Mouse (Mus musculus) 416B (cell line): ENCODE measurements around the gene Kalrn.

Experiments used
- DNase-seq: peaks from one replicate; pipeline ENCODE4 v3.0.0; 2011; ENCODE audit warnings: low read depth

Gene Kalrn

DNA sequence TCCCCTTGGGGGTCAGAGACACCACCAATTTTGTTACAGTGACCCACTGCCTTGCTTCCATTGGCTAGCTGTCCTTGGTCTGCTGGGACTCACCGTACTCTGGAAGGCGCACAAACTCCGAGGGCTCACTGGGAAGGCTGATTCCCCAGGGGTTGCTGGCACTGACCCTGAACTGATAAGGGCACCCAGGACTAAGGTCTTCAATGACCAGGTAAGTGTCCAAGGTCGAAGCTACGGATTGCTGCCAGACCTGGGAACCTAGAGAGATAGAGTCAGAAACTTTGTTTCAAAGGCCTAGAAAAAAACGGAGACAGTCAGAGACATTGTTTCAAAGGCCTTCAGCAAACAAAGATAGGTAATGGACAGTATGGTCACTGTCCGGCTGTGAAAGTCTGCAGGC, 586.3 kb downstream of the Kalrn start:
- DNase-seq, result no peak

DNA sequence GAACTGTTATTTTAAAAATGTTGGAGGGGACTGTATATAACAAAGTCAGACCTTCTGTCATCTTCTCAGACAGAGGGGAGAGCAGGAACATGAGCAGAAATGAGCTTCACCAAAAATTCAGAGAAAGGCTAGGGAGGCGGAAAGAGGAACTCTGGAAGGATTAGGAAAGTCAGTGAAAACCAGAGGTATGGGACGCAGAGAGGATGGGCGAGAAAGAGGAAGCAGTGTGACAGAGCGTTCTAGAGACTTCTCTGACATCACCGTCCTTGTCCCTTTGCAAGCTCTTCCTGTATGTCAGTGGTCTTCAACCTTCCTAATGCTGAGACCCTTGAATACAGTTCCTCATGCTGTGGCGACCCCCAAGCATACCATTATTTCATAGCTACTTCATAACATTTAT, 588.0 kb downstream of the Kalrn start:
- no peak for DNase-seq

DNA sequence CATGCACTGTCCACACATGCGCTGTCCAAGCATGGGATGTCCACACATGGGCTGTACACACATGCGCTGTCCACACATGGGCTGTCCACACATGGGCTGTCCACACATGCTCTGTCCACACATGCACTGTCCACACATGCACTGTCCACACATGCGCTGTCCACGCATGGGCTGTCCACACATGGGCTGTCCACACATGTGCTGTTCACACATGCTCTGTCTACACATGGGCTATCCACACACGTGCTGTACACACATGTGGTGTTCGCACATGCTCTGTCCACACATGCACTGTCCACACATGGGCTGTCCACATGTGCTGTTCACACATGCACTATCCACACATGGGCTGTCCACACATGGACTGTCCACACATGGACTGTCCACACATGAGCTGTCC, 589.6 kb downstream of the Kalrn start:
- DNase-seq, result no peak

DNA sequence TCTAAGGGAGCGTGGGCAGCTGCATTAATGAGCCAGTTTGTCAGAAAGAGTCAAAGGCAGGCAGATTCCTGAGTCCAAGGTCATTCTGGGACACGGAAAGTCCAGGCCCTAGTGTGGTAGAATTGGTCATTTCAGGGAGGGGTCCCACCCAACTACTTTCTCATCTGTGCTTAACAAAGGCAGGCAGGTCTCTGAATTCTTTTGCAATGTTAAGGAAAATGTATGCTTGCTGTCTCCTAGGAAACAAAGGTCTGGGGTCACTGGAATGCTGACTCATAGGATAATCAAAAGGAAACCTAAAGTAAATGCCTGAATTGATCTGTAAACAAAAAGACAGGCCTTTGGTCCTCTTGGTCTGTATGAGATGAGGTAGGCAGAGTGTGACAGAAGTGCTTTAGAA, 593.5 kb downstream of the Kalrn start:
- DNase-seq, result no peak

DNA sequence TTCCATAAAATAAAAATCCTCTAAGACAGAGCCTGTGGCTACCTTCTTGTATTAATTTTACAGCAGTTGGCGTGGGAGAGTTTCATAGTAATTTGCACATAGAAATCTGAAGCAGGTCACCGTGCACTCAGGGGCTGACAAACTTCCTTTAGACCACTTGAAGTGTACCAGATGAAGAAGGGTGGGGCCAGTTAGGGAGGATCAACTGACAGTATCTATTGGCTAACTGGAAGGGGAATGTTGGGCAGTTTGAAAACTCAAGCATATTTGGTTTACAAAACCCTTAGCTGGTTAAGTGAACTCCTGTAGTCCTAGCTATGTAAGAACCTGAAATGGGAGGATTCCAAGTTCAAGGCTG, 606.1 kb downstream of the Kalrn start:
- peak; percentile 61 for DNase-seq

DNA sequence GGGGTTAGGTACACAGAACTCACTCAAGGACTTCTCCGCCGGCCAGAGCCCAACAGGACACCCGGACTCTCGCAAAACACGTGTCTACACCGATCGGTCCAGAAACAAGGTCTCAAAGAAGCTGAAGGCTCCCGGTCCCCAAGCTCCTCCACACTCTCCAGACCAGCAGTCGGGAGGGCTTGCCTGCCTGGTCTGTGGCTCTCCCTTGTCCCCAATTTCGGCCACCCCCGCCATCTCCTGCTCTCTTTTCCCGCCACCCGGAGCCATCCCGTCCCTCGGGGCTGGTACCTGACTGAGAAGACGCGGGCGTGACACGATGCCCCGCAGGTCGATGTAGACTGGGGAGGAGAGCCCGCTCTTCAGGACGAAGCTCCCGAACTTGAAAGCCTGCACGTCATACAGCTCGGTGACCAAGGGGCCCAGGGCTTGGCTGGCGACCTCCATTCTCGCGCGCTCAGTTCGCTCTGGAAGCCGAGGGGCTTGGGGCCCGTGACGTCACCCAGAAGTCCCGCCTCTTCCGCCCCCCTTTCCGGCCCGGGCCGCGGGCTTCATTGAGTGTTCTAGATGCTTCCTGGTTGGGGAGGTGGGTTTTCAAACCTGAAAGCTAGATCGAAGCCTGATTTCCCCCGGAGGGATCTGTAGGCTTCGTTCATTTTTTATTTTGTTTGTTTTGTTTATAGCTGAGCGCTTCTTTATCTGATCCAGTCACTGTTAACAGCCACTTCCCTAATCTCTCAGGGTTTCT, 606.6 kb downstream of the Kalrn start, which contains the start of gene Umps:
Gene Umps (minus strand): TSS at position 501 of the 745 bp plus-strand sequence.
- DNase-seq, result peak; percentile 86

DNA sequence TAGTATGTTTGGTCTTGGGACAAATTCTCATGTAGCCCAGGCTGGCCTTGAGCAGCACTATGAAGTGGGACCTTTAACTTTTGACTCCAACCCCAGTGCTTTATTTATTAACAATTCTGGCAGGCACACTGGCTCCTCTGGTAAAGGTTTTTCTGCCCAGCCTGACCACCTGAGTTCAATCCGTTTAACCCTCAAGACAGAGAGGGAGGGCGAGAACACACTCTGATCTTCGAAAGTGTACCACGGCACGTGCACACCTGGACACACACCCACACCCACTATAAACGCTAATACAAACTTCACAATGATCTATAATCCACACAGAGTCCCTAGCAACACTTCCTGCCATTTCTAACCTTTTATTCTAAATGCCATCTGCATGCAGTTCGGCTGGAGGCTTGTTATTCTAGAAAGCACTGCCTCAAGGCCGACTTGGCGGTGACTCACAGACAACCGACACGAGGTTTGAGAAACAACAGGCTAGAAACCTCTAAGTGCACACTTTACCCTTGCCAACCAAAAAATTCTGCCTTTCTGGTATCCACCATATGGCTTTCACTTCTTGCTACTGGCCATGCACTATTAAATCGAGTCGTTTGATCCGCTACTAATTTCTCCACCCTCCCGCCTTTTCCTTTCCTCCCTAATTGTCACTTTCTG, 607.3 kb downstream of the Kalrn start:
- DNase-seq, result peak; percentile 62

DNA sequence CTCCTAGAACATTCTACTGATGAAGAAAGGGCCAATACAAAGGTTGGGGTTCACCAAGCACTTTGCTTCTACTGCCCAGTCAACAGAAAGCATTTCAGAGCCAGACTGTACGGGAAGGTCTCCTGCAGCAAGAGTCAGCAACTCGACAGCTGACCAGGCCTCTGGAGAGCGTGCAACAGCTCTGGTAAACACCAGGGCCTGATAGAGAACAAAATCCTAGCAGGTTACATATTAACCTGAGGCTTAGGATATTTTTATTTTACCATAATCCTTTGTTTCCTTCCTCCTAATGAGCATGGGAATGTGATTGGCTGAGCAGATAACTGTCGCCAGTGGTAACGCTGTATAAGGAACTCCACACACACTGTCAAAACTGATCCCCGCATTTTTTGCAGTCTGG, 609.8 kb downstream of the Kalrn start:
- DNase-seq, result no peak

DNA sequence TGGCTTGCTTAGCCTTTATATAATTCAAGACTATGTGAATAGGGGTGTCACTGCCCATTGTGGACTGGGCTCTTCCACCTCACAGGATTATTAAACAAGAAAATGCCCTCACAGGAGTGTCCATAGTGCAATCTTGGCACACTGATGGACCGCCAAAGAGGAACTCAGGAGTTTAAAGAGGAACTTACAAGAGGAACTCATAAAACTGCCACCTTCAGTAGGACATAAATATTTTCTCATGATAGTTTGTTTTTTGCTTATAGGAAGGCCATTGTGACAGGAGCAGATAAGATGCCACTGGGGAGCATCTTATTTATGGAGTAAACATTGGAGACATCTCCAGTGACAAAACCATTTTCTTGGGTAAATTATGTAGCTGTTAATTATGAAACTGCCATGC, 618.5 kb downstream of the Kalrn start:
- peak; percentile 39 for DNase-seq

DNA sequence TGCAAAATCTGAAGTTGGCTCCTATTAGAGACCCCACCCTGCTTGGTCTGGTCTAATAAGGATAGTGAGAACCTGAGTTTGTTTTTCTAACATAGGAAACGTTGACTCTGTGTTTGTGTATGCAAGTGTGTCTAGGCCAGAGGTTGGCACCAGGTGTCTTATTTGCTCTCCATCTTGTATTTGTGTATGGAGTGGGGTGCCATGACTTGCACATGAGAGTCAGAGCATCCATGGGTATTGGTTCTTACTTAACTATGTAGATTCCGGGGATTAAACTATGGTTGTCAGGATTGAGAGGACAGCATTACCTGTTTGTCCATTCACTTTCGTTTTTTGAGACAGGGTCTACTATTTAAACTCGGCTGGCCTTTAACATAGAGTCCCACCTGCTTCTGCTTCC, 620.3 kb downstream of the Kalrn start:
- no peak for DNase-seq

DNA sequence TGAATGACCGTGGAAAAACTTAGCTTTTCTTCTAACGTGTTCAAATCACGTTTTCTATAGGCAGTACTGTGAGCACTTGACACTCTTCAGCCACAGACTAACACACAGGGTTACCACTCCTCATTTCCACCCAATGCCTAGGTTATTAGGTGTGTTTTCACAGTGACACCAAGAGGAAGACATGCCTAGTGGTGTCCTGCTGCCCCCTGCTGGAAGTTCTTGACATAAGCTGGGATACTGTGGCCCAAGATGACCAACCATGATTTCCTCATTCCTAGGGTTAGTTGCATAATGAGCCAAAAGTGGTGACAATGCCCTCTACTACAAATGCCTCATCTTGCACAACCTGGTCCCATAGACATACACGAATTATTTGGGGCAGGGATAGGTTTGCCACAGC, 622.5 kb downstream of the Kalrn start:
- DNase-seq, result peak; percentile 93

DNA sequence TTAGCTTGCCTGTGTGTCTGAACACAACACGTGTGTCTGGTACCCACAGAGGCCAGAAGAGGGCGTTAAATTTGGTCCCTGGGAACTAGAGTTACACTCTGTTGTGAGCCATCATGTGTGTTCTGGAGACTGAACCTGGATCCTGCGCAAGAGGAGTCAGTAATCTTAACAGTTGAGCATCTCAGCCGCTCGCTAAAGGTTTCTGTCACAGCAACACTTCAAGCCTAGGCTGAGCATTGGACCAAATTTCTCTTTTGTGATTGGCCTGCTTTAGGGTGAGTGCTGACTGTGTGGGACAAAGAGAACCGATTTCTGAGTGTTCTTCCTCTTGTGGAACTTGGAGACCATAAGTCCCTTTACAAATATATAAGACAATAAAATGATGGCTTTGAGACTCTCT, 622.9 kb downstream of the Kalrn start:
- DNase-seq, result no peak

DNA sequence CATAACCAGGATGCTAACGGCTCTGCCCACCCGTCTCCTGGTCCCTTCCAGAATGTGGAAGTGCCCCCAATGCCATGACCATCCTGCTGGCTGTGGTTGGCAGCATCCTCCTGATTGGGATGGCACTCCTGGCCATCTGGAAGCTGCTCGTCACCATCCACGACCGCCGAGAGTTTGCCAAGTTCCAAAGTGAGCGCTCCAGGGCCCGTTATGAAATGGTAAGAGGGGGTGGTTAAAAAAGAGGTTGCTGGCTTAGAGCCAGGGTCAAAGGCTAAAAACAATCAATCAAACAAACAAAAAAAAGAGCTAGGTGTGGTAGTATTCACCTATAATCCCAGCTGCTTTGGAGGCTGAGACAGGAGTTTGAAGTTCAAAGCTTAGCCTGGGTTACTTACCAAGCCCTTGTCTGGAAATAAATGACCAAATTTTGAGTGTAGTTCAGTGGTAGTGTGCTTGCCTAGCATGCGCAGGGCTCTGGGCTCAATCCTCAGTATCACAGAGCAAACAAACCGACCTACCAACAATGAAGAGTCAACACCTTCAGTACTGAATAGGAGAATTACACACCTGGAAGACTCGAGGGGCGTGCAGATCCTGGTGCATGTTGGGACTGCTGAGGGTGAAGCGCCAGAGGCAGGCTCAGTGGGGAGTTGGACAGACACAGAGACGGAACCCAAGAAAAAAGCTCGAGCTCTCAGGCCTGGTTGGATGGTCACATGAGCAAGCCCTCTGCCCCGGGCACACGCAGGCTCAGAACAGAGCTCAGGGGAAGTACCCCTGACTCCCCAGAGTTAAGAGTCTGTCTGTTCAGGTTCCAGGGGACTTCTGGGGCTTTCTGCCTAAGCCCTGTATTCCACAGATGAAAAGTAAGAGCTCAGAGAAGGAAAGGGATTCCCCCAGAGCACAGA, 625.4 kb downstream of the Kalrn start:
- no peak for DNase-seq

DNA sequence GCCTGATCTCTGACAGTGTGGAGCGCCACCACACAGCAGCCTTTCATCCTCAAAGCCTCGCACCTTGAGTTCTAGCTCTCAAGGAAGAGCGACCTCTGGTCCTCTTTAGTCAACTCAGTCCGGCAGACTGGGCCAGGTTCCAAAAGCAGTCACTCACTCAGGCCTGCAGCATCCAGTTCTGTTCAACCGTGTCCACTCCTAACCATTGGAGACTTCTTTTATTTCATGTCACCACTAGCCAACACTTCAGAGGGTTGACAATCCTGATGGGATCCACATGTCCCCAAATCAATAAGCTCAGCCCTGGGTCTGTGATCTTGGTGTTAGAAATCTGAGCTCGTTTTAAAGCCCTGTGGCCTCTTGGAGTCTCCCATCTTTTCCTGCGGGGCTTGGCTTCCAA, 627.3 kb downstream of the Kalrn start:
- DNase-seq, result no peak

DNA sequence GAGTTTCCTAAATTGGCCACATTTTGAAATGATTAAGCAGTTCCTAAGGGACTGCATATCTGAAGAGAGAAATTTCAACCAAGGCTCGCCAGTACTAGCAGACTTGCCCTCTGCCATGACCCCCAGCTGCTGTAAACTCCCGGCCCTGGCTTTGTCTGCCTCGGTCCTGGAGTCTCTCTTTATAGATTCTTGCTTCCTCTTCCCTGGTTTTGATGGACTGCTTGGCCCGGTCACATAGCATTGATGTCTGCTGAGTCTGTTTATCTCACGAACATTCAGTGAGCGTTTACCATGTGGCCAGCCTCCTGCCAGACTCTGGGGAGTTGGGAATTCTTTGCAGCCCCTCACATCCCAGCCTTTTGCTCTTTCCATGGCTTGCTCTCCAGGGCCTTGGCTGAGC, 628.6 kb downstream of the Kalrn start:
- no peak for DNase-seq

DNA sequence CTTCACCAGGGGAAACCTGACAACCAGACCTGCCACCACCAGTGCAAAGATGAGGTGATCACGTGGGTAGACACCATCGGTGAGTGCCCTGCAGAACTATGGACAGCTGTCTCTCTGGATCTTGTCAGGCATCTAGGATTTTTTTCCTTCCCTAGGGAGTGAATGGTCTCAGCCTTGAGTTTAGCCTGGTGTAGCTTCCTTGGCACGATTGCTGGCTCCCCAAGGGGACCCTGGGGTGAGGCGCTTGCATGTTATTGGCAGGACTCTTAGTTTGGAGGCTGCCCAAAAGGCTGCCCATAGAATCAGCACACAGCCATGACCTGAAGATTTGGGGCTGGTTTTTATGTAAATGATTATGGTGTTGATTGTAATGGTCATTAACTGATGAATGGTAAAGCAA, 629.2 kb downstream of the Kalrn start:
- no peak for DNase-seq

DNA sequence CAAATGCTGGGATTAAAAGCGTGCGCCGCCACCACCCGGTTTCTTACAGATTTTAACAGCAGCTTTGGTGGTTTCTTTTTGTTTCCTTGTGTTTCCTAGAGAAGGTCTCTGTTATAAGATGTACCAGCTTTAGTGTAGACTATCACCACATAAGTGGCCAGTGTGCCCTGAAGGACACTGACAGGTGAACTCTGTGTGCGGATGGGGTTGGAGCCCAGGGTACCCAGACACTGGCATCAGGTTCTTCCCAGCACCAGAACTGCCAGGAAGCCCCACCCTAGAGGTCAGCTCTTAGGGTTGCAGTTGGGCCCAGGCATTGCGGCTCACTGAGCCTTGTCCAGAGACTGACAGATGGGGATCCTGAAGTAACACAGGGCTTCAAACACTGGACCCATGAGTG, 629.9 kb downstream of the Kalrn start:
- no peak for DNase-seq

DNA sequence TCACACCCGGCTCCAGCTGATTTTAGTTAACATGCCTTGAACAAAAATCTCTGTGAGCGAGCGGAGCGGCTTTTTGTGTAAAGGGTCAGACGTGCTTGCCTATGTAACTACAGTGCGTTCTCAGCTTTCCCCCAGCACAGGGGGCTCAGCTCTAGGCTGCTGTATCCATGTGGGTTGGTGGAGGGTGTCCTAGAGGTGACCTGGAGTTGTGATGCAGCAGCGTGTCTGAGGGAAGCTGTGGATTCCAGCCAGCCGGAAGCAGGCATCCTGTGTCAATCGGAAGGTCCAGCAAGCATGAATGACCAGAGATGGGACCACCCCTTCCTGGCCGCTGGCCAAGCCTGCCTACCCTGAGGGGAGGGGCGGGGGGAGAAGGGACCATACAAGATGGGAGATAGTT, 631.0 kb downstream of the Kalrn start:
- DNase-seq, result no peak

DNA sequence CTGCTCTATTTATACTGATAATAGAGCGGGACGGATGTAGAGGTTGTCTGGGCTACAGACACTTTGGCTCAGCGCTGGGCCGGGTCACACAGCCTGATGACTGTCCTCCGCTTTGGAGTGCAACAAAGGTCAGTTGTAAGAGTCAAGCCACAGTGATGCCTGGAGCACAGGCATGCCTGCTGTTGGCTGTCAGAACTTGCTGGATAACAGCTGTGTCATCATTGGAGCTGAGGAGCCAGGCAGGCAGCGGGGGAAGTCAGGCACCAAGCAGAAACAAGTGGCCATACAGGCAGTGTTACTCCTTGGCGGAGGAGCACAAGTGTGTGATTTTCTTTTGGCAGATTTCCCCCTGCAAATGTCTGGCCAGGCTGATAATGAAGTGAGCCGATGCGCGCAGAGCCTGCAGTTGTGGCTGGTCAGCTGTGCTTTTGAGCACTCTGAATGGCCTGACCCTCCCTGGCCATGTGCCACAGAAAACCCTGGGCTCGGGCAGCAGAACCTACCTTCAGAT, 632.0 kb downstream of the Kalrn start:
- DNase-seq, result peak; percentile 46

DNA sequence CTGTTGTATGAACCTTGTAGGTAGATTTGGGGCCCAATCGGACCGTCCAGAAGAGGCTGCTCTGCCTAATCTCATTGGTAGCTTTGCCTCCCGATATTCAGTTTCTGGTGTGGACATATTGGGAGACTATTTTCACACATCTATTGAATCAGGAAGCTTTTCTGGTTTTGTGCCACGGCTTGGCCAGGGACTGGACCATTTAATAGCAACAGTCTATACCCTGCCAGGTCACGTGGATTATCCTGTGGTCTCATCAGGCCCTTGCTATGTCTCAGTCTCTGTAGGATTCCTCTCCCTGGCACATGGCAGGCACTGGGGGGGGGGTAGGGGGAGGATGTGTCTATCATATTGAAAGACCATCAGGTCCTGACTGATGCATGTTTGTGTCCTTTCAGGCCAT, 633.2 kb downstream of the Kalrn start:
- no peak for DNase-seq

DNA sequence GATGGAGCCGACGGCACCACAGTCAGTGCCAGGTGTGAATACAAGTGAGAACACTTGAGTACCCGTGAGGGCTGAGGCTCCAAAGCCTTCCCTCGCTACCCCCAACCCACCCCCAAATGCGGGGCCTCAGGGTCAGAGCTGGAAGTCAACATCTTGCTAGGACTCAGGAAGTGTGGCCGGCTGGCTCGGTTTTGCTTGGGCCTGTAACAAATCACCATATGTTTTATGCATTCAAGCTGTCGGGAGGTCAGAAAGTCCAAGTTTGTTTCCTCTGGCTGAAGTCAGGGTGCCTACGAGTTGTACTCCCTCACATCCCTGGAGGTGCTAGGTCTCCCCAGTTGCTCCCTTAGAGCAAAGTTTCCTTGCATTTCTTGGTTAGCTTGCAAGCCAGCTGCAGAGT, 633.7 kb downstream of the Kalrn start:
- no peak for DNase-seq

DNA sequence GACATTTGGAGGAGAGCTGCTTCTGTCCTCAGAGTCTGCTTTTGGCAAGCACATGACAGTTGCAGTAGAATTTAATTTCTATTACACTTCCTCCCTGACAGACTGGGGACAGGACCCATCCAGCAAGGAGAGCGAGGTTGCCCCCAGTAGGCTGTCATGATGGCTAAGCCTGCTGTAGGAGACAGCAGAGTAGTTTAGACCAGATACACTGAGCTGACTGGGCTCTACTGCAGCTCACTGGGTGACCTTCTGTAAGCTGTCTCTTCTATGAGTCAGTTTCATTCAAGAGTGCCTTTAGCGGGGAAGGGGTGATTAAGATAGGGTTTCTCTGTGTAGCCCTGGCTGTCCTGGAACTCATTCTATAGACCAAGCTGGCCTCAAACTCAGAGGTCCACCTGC, 634.2 kb downstream of the Kalrn start:
- DNase-seq, result no peak
